Mouse (Mus musculus): ENCODE measurements around the gene Map6. TPM values are rescaled to one million over a fixed set of nuclear protein-coding genes. Genes with fewer than 3 reads are reported as not detected.

Gene Map6
- polyA plus RNA-seq, 1 experiment from 2014 or later, result 3.0 TPM

GRCm38 (mm10) chr7:99349782-99350720, 82.8 kb downstream of the Map6 start:
- WGBS (ENCODE audit: missing documents), result 93% methylated on average over 7 of the region's 9 CpGs

GRCm38 (mm10) chr7:99351104-99351801, 84.0 kb downstream of the Map6 start:
- Histone ChIP-seq H3K4me3 (ENCODE audit: inconsistent target) (no peak overlapping the region), H3K27ac (no peak overlapping the region), H3K36me3 (ENCODE audit: inconsistent target) (no peaks in the 10 kb centered on the region), H3K79me2 (ENCODE audit: inconsistent target) (no peaks in the 10 kb centered on the region)
- 96% methylated on average over 12 of the region's 12 CpGs for WGBS (ENCODE audit: missing documents)

More at GRCm38 (mm10) chr7:99349782-99350720, 82.8 kb downstream of the Map6 start:
- Histone ChIP-seq H3K79me2 (ENCODE audit: inconsistent target) (no peaks in the 10 kb centered on the region), H3K4me3 (ENCODE audit: inconsistent target) (no peak overlapping the region), H3K27ac (no peak overlapping the region), H3K36me3 (ENCODE audit: inconsistent target) (no peaks in the 10 kb centered on the region)

- 59% methylated on average over 18 of the region's 18 CpGs for WGBS (ENCODE audit: missing documents)
- no peaks in the 10 kb centered on the region for H3K79me2 ChIP-seq (ENCODE audit: inconsistent target)
- H3K4me3 ChIP-seq (ENCODE audit: inconsistent target), result no peak overlapping the region
- no peak overlapping the region for H3K27ac ChIP-seq
- no peaks in the 10 kb centered on the region for H3K36me3 ChIP-seq (ENCODE audit: inconsistent target)
These were observed 84.7 kb downstream of the Map6 start for GRCm38 (mm10) chr7:99351802-99352517.

DNA sequence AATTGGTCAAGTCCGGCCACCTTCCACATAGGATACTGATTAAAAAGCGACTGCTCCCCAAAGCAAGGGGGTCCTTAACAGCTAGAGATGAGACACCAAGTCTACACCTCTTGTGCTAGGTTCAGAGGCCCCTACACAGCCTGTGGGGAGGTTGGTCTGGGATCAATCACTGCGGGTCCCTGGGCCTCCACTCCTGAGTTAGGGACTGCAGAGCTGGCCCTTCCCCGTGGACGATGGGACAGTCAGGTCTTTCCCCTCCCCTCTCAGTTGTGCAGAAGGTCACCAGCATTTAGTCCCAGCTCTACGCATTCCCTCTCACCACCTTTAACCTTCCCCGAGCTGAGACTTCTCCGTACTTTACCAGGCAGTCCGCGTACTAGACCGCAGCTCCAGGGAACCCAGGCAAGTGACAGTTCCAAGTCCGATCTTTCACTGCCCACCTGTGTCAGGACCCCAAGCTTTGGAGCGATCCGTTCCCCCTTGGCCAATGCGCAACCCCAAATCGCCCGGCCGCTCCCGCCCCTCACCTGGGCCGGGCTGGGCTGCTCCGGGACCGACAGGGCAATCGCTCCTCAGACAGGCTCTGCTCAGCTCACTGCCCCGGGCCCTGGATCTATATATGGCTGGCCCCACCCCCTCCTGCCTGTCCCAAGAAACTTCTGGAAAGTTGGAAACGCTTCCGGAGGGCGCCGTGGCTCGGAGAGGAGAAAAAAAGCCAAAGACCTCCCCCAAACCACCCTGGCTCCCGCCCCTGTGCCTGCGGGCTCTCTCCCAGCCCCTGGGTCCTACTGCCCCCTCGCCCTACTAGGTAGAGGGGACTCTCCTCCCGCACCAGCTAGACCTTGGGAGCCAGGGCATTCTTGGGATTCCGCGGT, 85.5 kb downstream of the Map6 start, which contains the start of gene Serpinh1:
Gene Serpinh1, minus strand, starts transcription at position 714 of the 875 bp plus-strand sequence.
- WGBS (ENCODE audit: missing documents), result 12% methylated on average over 35 of the region's 35 CpGs
- no peak within 1 kb of the TSS for H3K4me3 ChIP-seq (ENCODE audit: inconsistent target)
- no peak within 1 kb of the TSS for H3K27ac ChIP-seq
- H3K36me3 ChIP-seq (ENCODE audit: inconsistent target), result no peaks in the 10 kb centered on the region
- no peaks in the 10 kb centered on the region for H3K79me2 ChIP-seq (ENCODE audit: inconsistent target)

DNA sequence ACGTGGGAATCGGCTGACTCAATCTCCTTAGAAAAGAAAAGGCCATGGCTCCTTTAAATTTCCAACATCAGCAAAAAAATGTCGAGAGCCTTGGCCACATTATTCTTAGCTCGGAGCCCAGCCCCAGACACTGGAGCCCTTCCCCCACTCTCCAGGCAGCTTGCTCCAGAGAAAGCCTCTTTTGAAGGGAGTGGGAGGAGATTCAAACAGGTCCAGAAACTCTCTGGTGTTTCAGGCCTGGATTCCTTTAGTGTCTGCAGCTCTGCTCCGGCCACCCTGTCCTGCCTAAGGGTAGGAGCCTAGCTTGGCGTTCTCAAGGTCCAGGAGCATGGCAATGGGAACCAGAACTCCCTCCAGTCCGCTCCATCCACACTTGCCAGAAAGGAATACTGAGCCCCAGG, 88.5 kb downstream of the Map6 start:
- Histone ChIP-seq H3K36me3 (ENCODE audit: inconsistent target) (no peaks in the 10 kb centered on the region), H3K79me2 (ENCODE audit: inconsistent target) (no peaks in the 10 kb centered on the region), H3K27ac (no peak overlapping the region), H3K4me3 (ENCODE audit: inconsistent target) (no peak overlapping the region)
- 69% methylated on average over 7 of the region's 7 CpGs for WGBS (ENCODE audit: missing documents)

GRCm38 (mm10) chr7:99356244-99356930, 89.1 kb downstream of the Map6 start:
- H3K36me3 ChIP-seq (ENCODE audit: inconsistent target), result no peaks in the 10 kb centered on the region
- 77% methylated on average over 9 of the region's 9 CpGs for WGBS (ENCODE audit: missing documents)
- no peak overlapping the region for H3K4me3 ChIP-seq (ENCODE audit: inconsistent target)
- no peak overlapping the region for H3K27ac ChIP-seq
- no peaks in the 10 kb centered on the region for H3K79me2 ChIP-seq (ENCODE audit: inconsistent target)

GRCm38 (mm10) chr7:99357201-99357600, 90.0 kb downstream of the Map6 start:
- Histone ChIP-seq H3K36me3 (ENCODE audit: inconsistent target) (no peaks in the 10 kb centered on the region), H3K27ac (no peak overlapping the region), H3K4me3 (ENCODE audit: inconsistent target) (no peak overlapping the region), H3K79me2 (ENCODE audit: inconsistent target) (no peaks in the 10 kb centered on the region)
- WGBS (ENCODE audit: missing documents), result 90% methylated on average over 7 of the region's 7 CpGs

- no peak overlapping the region for H3K4me3 ChIP-seq (ENCODE audit: inconsistent target)
- H3K27ac ChIP-seq, result no peak overlapping the region
- no peaks in the 10 kb centered on the region for H3K79me2 ChIP-seq (ENCODE audit: inconsistent target)
- H3K36me3 ChIP-seq (ENCODE audit: inconsistent target), result no peaks in the 10 kb centered on the region
- WGBS (ENCODE audit: missing documents), result 94% methylated on average over 8 of the region's 8 CpGs
These were observed 91.1 kb downstream of the Map6 start for GRCm38 (mm10) chr7:99358371-99358770.

- no peak overlapping the region for H3K27ac ChIP-seq
- no peaks in the 10 kb centered on the region for H3K36me3 ChIP-seq (ENCODE audit: inconsistent target)
- 39% methylated on average over 9 of the region's 10 CpGs for WGBS (ENCODE audit: missing documents)
- H3K79me2 ChIP-seq (ENCODE audit: inconsistent target), result no peaks in the 10 kb centered on the region
- H3K4me3 ChIP-seq (ENCODE audit: inconsistent target), result no peak overlapping the region
These were observed 93.0 kb downstream of the Map6 start for GRCm38 (mm10) chr7:99360021-99360802.

DNA sequence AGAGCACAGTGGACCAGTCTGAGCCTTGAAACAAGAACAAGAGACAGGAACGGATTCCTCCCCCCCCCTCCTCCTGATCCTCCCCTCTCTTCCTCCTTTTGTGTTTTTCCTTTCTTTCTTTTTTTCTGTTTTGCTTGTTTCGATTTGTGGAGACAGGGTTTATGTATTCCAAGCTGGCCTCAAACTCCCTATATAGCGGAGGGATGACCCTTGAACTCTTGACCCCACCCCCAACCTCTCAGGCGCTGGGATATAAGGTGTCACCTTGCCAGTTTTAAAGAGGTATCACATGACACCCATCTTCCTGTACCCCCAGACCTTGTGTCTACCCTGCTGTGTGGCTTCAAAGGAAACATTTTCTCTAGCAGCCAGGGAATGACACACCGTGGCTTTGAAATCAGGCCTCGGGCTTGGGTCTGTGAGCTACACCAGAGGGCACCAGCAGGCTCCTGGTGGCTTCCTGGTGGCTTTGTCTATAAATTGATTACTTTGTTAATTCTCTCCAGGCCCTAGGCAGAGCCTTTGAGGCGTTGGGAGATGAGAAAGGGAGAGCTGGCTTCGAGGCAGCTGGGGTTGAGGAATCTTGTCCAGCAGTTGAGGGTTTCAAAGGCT, 93.7 kb downstream of the Map6 start:
- H3K4me3 ChIP-seq (ENCODE audit: inconsistent target), result no peak overlapping the region
- H3K36me3 ChIP-seq (ENCODE audit: inconsistent target), result no peaks in the 10 kb centered on the region
- 72% methylated on average over 8 of the region's 8 CpGs for WGBS (ENCODE audit: missing documents)
- no peaks in the 10 kb centered on the region for H3K79me2 ChIP-seq (ENCODE audit: inconsistent target)
- no peak overlapping the region for H3K27ac ChIP-seq

DNA sequence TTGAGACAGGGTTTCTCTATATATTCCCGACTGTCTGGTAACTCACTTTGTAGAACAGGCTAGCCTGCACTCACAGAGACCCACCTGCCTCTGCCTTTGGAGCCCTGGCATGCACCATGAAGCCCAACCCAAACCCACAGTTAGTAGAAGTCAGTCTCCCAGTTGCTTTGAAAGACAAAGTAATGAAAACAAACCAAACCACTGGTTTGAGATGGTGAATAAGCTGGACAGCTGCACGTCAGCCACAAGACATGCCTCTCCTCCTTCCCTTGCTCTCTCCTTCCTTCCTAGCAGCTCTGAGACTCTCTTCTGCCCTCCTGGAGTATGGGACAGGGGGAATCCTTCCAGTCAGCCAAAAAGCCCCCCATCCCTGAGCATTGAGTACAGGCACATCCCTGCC, 94.9 kb downstream of the Map6 start:
- no peaks in the 10 kb centered on the region for H3K36me3 ChIP-seq (ENCODE audit: inconsistent target)
- no peak overlapping the region for H3K27ac ChIP-seq
- no peaks in the 10 kb centered on the region for H3K79me2 ChIP-seq (ENCODE audit: inconsistent target)
- H3K4me3 ChIP-seq (ENCODE audit: inconsistent target), result no peak overlapping the region
- WGBS (ENCODE audit: missing documents), result 77% methylated on average over 2 of the region's 2 CpGs

GRCm38 (mm10) chr7:99365069-99365468, 97.8 kb downstream of the Map6 start:
- H3K27ac ChIP-seq, result no peak overlapping the region
- no peak overlapping the region for H3K4me3 ChIP-seq (ENCODE audit: inconsistent target)
- H3K36me3 ChIP-seq (ENCODE audit: inconsistent target), result no peaks in the 10 kb centered on the region
- H3K79me2 ChIP-seq (ENCODE audit: inconsistent target), result no peaks in the 10 kb centered on the region
- WGBS (ENCODE audit: missing documents), result 1% methylated on average over 5 of the region's 5 CpGs

Measured in macrophage (primary cell).